Mouse (Mus musculus) right cerebral cortex, adult 2 months (tissue): ENCODE measurements around the gene Syt12.

Experiments used
- DNase-seq, 2 experiments: peaks; one replicate each; pipeline ENCODE4 v3.0.0; 2021 to 2022; ENCODE audit warnings: low spot score in 2 of 2

Gene Syt12

GRCm38 (mm10) chr19:4409062-4409461, 68.2 kb downstream of the Syt12 start:
- DNase-seq = no peak

- DNase-seq = no peak
Observed at GRCm38 (mm10) chr19:4404840-4405239, 72.4 kb downstream of the Syt12 start.

GRCm38 (mm10) chr19:4398959-4399358, 78.3 kb downstream of the Syt12 start:
- DNase-seq = no peak

GRCm38 (mm10) chr19:4398630-4398948, 78.7 kb downstream of the Syt12 start:
- DNase-seq = no peak

GRCm38 (mm10) chr19:4397798-4398629, 79.2 kb downstream of the Syt12 start, which contains the start of gene Kdm2a:
Gene Kdm2a, minus strand, starts transcription at chr19:4398285.
- DNase-seq = peak; percentile 37 to 40

- DNase-seq = peak; percentile 93 to 94
Observed at GRCm38 (mm10) chr19:4396998-4397797, 80.0 kb downstream of the Syt12 start.

GRCm38 (mm10) chr19:4396081-4396997, 80.9 kb downstream of the Syt12 start:
- peak in 1 of 2 experiments; percentile 28 for DNase-seq
